Mouse (Mus musculus): Measurements from ENCODE around the gene Aldh1l1. TPM values are rescaled to one million over a fixed set of nuclear protein-coding genes. Genes with fewer than 3 reads are reported as not detected.
A peak's percentile ranks its signal among the peaks of the same experiment; 100 is the strongest.

Gene Aldh1l1
- polyA plus RNA-seq, 1 experiment, result 70.1 TPM

DNA sequence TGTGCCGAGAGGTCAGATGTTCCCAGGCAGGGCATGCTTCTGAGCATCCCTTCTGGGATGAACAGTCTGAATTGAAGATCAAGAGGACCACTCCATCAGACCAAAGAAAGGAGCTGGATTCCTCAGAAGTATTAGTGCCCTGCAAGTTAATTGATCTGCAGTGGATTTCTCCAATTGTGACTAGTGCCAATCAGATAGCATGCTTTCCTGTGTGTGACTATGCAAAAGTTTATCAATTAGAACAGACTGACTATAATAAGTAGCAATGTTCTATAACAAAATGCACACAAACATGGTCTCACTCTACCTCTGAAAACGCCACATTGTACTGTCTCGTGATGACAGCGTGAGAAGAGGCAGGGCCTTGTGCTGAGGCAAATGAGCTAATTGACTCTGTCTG is 13.3 kb downstream of the Aldh1l1 start:
- 72% methylated on average over 4 of the region's 4 CpGs for WGBS
- DNase-seq (ENCODE audit: low read depth, low spot score), result no peak

DNA sequence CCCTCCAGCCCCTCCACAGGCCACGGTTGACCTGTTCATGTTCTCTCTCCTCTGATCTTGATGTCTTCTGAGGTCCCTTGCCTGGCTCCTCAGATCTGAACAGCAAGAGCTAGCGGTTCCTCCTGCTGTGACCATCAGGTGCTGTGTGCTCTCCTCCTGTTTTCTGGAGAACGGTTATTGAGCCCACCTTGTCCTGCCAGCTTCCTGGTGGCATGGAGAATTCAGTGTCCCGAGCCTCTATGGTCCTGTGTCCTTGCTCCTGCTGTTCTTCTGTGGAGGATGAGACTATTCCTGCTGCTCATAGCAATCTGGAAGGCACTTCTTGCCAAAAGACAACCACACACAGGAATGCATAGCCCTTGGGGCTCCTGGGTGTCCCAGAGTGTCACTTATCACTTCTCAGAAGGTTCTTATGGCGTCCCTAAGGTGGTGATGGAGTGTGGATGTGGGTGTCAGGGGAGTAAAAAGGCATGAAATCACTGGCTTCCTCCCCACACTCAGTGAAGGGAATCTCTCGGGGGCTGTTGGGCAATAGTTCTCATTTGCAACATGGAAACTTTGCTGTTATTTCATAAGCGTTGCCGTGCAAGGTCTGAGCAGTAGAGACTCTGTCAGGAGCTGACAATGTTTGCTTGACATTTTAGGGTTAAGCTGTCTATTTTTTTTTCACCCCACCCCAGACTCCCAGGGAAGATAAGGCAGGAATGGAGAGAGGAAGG is 15.2 kb downstream of the Aldh1l1 start:
- no peak for DNase-seq (ENCODE audit: low read depth, low spot score)
- WGBS, result 64% methylated on average over 8 of the region's 8 CpGs

- WGBS, result 44% methylated on average over 6 of the region's 6 CpGs
- DNase-seq (ENCODE audit: low read depth, low spot score), result no peak
These were observed 19.7 kb downstream of the Aldh1l1 start for GRCm38 (mm10) chr6:90505906-90506305.

DNA sequence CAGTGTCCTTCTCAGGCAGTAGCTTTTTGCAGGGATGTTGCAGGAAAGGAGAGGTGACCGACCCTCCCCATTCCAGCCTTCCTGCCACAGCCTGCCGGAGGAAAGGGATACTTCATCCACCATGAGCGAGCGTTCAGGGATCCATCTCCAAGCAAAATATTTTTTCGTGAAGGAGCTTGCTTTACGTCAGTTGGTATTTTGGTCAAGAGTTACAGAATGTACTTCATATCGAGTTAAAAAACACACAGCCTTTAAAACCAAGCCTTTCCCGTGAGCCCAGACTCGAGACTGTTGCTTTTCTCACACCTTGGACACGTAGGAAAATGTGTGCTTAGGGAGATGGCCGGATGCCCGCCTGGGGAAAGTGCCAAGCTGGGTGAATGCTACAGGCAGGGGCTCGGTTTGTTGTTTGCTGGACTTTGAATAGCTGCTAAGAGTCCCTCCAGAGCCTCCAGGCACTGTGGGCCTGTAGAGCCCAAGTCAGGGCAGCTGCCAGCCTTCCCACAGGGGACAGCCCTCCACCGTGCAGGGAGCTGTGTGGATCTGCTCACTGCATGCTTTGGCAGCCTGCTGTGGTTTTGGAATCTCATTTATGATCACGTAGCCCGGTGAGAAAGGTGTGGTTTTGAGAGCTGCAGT is 20.6 kb downstream of the Aldh1l1 start:
- 21% methylated on average over 16 of the region's 16 CpGs for WGBS
- DNase-seq (ENCODE audit: low read depth, low spot score), result peak; percentile 42

- DNase-seq (ENCODE audit: low read depth, low spot score), result no peak
These were observed 21.2 kb downstream of the Aldh1l1 start for GRCm38 (mm10) chr6:90507443-90507842.

DNA sequence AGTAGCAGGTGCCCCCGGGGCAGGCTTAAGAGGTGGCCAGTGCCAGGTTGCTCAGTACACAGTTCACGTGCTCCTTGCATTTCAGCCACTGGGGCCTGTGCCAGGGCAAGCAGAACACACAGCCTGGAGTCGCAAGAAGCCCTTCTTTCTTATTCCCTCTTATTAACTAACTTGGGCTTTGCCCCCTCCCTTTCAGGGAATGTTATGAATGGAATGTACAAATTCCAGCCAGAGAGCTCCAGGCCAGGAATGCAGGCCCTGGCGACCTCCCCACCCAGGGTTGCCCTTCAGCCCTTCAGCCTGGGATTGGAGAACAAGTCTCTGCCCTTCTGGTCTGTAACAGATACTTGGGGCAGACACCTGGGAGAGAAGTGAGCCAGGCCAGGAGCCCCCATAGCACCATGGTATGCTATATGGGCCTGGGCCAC is 22.0 kb downstream of the Aldh1l1 start:
- 20% methylated on average over 4 of the region's 4 CpGs for WGBS
- no peak for DNase-seq (ENCODE audit: low read depth, low spot score)

- WGBS, result 54% methylated on average over 6 of the region's 6 CpGs
- DNase-seq (ENCODE audit: low read depth, low spot score), result no peak
These were observed 22.9 kb downstream of the Aldh1l1 start for GRCm38 (mm10) chr6:90509085-90509484.

GRCm38 (mm10) chr6:90512416-90512815 is 26.2 kb downstream of the Aldh1l1 start:
- no peak for DNase-seq (ENCODE audit: low read depth, low spot score)
- 92% methylated on average over 5 of the region's 5 CpGs for WGBS

DNA sequence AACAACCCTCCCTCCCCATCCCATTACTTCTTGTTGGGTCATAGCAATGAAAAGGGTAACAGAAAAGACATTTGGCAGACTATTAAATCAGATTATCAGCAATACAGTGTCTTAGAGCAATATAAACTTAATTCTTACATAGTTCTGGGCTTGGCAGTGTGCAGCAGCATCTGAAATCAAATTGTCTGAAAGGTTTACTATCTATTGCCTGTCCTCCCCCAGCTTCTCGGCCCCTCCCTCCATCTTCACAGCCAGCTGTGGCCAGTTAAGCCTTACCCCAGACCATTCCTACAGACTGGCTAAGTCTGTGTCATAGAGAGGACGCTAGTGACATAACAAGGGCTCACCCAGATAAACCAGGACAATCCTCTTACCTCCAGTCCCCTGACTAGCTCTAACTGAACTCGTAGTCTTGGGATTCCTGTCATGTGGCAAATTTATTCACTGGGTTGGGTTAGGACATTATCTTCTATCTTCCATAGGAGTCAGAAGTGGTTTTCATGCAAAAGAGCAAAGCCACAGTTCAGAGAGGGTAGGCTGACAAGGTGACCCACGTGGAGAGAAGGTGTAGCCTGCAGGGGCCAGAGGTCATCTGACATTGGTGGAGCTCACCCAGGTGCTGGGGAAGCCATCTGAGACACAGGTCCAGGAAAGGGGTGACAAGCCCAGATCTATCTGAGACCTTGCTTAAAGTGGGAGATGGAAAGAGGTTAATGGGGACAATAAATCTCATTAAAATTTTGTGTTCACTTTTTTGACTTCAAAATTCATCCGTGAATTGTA is 27.0 kb downstream of the Aldh1l1 start:
- WGBS, result 72% methylated on average over 5 of the region's 5 CpGs

GRCm38 (mm10) chr6:90514369-90514768 is 28.1 kb downstream of the Aldh1l1 start:
- no peak for DNase-seq (ENCODE audit: low read depth, low spot score)

More for the DNA sequence above, 27.0 kb downstream of the Aldh1l1 start:
- DNase-seq (ENCODE audit: low read depth, low spot score), result no peak

GRCm38 (mm10) chr6:90514883-90515405 is 28.7 kb downstream of the Aldh1l1 start:
- 25% methylated on average over 4 of the region's 4 CpGs for WGBS

DNA sequence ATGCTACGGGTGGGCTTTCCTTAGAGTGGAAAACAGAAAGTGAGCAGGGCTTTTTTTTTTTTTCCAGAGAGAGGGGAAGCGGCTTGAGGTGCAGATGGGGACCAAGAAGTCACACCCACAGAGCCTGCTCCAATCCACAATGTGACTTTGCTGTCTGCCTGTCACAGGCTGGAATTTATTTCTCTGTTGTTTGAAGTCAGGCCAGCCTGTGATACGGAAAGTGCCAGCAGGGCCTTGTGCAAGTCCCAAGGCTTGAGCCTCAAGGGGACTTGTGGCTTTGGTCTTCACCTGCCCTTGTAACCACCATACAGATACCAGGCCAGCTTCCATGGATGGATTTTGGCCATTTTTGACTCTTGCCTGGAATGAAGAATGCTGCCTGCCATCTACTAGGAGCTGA is 32.7 kb downstream of the Aldh1l1 start:
- 27% methylated on average over 3 of the region's 3 CpGs for WGBS
- DNase-seq (ENCODE audit: low read depth, low spot score), result no peak

More at GRCm38 (mm10) chr6:90514883-90515405, 28.7 kb downstream of the Aldh1l1 start:
- peak; percentile 55 for DNase-seq (ENCODE audit: low read depth, low spot score)

GRCm38 (mm10) chr6:90519375-90519774 is 33.1 kb downstream of the Aldh1l1 start:
- DNase-seq (ENCODE audit: low read depth, low spot score), result no peak
- 46% methylated on average over 5 of the region's 5 CpGs for WGBS

- WGBS, result 58% methylated on average over 3 of the region's 3 CpGs
- DNase-seq (ENCODE audit: low read depth, low spot score), result no peak
These were observed 40.2 kb downstream of the Aldh1l1 start for GRCm38 (mm10) chr6:90526406-90526805.

GRCm38 (mm10) chr6:90529461-90530046 is 43.3 kb downstream of the Aldh1l1 start:
- DNase-seq (ENCODE audit: low read depth, low spot score), result no peak
- 39% methylated on average over 2 of the region's 2 CpGs for WGBS

DNA sequence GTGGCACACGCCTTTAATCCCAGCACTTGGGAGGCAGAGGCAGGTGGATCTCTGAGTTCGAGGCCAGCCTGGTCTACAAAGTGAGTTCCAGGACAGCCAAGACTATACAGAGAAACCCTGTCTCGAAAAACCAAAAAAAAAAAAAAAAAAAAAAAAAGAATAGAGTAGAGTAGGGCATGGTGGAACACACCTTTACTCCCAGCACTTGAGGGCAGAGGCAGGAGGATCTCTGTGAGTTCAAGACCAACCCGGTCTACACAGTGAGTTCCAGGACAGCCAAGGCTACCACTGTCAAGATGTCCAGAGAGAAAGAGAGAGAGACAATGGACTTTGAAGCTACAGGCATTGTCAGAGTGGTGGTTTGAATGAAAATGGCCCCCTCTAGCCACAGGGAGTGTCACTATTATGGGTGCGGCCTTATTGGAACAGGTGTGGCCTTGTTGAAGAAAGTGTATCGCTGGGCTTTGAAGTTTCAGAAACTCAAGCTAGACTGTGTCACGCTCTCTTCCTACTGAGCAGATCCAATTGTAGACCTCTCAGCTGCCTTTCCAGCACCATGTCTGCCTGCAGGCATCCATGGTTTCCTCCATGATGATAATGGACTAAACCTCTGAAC is 46.5 kb downstream of the Aldh1l1 start:
- no peak for DNase-seq (ENCODE audit: low read depth, low spot score)
- 83% methylated on average over 6 of the region's 7 CpGs for WGBS

- WGBS, result 79% methylated on average over 3 of the region's 3 CpGs
These were observed 47.3 kb downstream of the Aldh1l1 start for GRCm38 (mm10) chr6:90533505-90533904.

GRCm38 (mm10) chr6:90534701-90535475 is 48.7 kb downstream of the Aldh1l1 start:
- no peak for DNase-seq (ENCODE audit: low read depth, low spot score)
- 51% methylated on average over 8 of the region's 8 CpGs for WGBS

More at GRCm38 (mm10) chr6:90533505-90533904, 47.3 kb downstream of the Aldh1l1 start:
- no peak for DNase-seq (ENCODE audit: low read depth, low spot score)

- DNase-seq (ENCODE audit: low read depth, low spot score), result no peak
- WGBS, result 70% methylated on average over 3 of the region's 3 CpGs
These were observed 50.6 kb downstream of the Aldh1l1 start for GRCm38 (mm10) chr6:90536824-90537223.

Measured in large intestine, adult 2 months (tissue).